Mouse (Mus musculus) hindbrain, embryonic 15.5 days (tissue): Measurements from ENCODE around the gene Eif4g2. TPM values are rescaled to one million over a fixed set of nuclear protein-coding genes. Genes with fewer than 3 reads are reported as not detected.
A peak's percentile ranks its signal among the peaks of the same experiment; 100 is the strongest.

Source experiments
- ATAC-seq: fragments of 200-750 bp; cut with Nextera tagmentation; 2 replicates; pipeline ENCODE4 v1.8.0; 2017; ENCODE audit warnings: low read depth, moderate number of reproducible peaks, moderate TSS enrichment; ENCODE audit not compliant: low FRiP score
- H3K27ac ChIP-seq: fragments of 300-500 bp; sonication (generic); replicated peaks from 2 replicates; pipeline ENCODE4 v1.5.1; 2015; ENCODE audit warnings: mild to moderate bottlenecking, inconsistent platforms
- H3K27me3 ChIP-seq: fragments of 300-500 bp; sonication (generic); 2 replicates; pipeline ENCODE4 v1.6.1; 2015; ENCODE audit warnings: control low read depth, inconsistent platforms
- H3K36me3 ChIP-seq: fragments of 300-500 bp; sonication (generic); 2 replicates; pipeline ENCODE4 v1.6.1; 2015; ENCODE audit warnings: control low read depth, inconsistent platforms
- H3K4me1 ChIP-seq: fragments of 300-500 bp; sonication (generic); replicated peaks from 2 replicates; pipeline ENCODE4 v1.6.1; 2015; ENCODE audit warnings: control low read depth, inconsistent platforms
- H3K4me2 ChIP-seq: fragments of 300-500 bp; sonication (generic); 2 replicates; pipeline ENCODE4 v1.6.1; 2015; ENCODE audit warnings: moderate library complexity, mild to moderate bottlenecking, inconsistent platforms
- H3K4me3 ChIP-seq: fragments of 300-500 bp; sonication (generic); 2 replicates; pipeline ENCODE4 v1.5.1; 2015; ENCODE audit warnings: mild to moderate bottlenecking, inconsistent platforms
- H3K9ac ChIP-seq: fragments of 300-500 bp; sonication (generic); 2 replicates; pipeline ENCODE4 v1.6.1; 2015; ENCODE audit warnings: inconsistent platforms
- H3K9me3 ChIP-seq: fragments of 300-500 bp; sonication (generic); 2 replicates; pipeline ENCODE4 v1.6.1; 2016; ENCODE audit warnings: control low read depth, inconsistent platforms
- WGBS: fragments of 180-500 bp; shearing (Covaris S2); methylation state at CpG from one replicate; pipeline ENCODE4 v1.1.7; 2015; 5-methylcytosine and 5-hydroxymethylcytosine counted together
- polyA plus RNA-seq: library from polyadenylated mRNA; unstranded; fragments of >200 nt; fragmentation: Nextera tagmentation; extraction: Ambion mirVana; gene quantifications from 2 replicates; pipeline ENCODE4 v1.2.1, GENCODE M21; 2015

The Eif4g2 gene
- 1,003 and 1,033 TPM in 2 replicates for polyA plus RNA-seq

- under 1% methylated on average over 69 of the region's 70 CpGs for WGBS
- peaks cover 26% of the 10 kb centered on the region for H3K36me3 ChIP-seq
- peaks cover 27% of the 10 kb centered on the region for H3K4me1 ChIP-seq
- H3K4me3 ChIP-seq, result peak within 1 kb of the TSS; percentile 66
- H3K9me3 ChIP-seq, result no peaks in the 10 kb centered on the region
- H3K9ac ChIP-seq, result peak within 1 kb of the TSS; percentile 100
- peak within 1 kb of the TSS; percentile 98 for H3K27ac ChIP-seq
- peak within 1 kb of the TSS; percentile 85 for H3K4me2 ChIP-seq
- ATAC-seq, result peak; percentile 99
- H3K27me3 ChIP-seq, result no peaks in the 10 kb centered on the region
These were observed at the start of gene Eif4g2 for GRCm38 (mm10) chr7:111082822-111083732. Gene Eif4g2 (minus strand): TSS chr7:111083030.

- Histone ChIP-seq H3K4me1 (no peaks in the 10 kb centered on the region), H3K4me3 (no peak overlapping the region), H3K27me3 (no peaks in the 10 kb centered on the region), H3K9ac (no peak overlapping the region), H3K9me3 (no peaks in the 10 kb centered on the region), H3K27ac (no peak overlapping the region), H3K4me2 (no peak overlapping the region), H3K36me3 (no peaks in the 10 kb centered on the region)
- no peak for ATAC-seq
- WGBS, result 73% methylated on average over 2 of the region's 2 CpGs
These were observed 49.8 kb upstream of the Eif4g2 start for GRCm38 (mm10) chr7:111132596-111132995.

GRCm38 (mm10) chr7:111126636-111127395 is 44.0 kb upstream of the Eif4g2 start:
- Histone ChIP-seq H3K9ac (no peak overlapping the region), H3K27ac (no peak overlapping the region), H3K27me3 (no peaks in the 10 kb centered on the region), H3K9me3 (no peaks in the 10 kb centered on the region), H3K36me3 (no peaks in the 10 kb centered on the region), H3K4me3 (no peak overlapping the region), H3K4me1 (peaks cover 9% of the 10 kb centered on the region; the same call in 1 of the 2 replicates), H3K4me2 (no peak overlapping the region)
- 80% methylated on average over 3 of the region's 3 CpGs for WGBS
- no peak for ATAC-seq

GRCm38 (mm10) chr7:111123761-111124546 is 41.1 kb upstream of the Eif4g2 start:
- Histone ChIP-seq H3K4me3 (no peak overlapping the region), H3K9me3 (no peaks in the 10 kb centered on the region), H3K27me3 (no peaks in the 10 kb centered on the region), H3K36me3 (no peaks in the 10 kb centered on the region), H3K27ac (no peak overlapping the region), H3K9ac (no peak overlapping the region), H3K4me1 (peaks cover 17% of the 10 kb centered on the region), H3K4me2 (no peak overlapping the region)
- 99% methylated on average over 2 of the region's 2 CpGs for WGBS
- no peak for ATAC-seq

- WGBS, result 1% methylated on average over 44 of the region's 44 CpGs
- no peaks in the 10 kb centered on the region for H3K9me3 ChIP-seq
- H3K9ac ChIP-seq, result peak overlapping the region; percentile 81
- H3K27me3 ChIP-seq, result no peaks in the 10 kb centered on the region
- peak overlapping the region; percentile 74 for H3K4me2 ChIP-seq
- peak overlapping the region; percentile 100 for H3K27ac ChIP-seq
- peak; percentile 100 for ATAC-seq
- H3K4me1 ChIP-seq, result peaks cover 17% of the 10 kb centered on the region
- 0 out of 2 replicates have a peak, but pooled peaks cover 2% of the 10 kb centered on the region for H3K36me3 ChIP-seq
- peak overlapping the region; percentile 71 for H3K4me3 ChIP-seq
These were observed 39.8 kb upstream of the Eif4g2 start for GRCm38 (mm10) chr7:111122531-111123130.

GRCm38 (mm10) chr7:111122084-111122530 is 39.3 kb upstream of the Eif4g2 start:
- H3K4me2 ChIP-seq, result peak overlapping the region; percentile 74
- H3K27ac ChIP-seq, result peak overlapping the region; percentile 100
- ATAC-seq, result peak; percentile 92
- H3K27me3 ChIP-seq, result no peaks in the 10 kb centered on the region
- WGBS, result under 1% methylated on average over 34 of the region's 34 CpGs
- H3K4me3 ChIP-seq, result peak overlapping the region; percentile 71
- no peaks in the 10 kb centered on the region for H3K9me3 ChIP-seq
- peak overlapping the region; percentile 81 for H3K9ac ChIP-seq
- 0 out of 2 replicates have a peak, but pooled peaks cover 2% of the 10 kb centered on the region for H3K36me3 ChIP-seq
- peaks cover 17% of the 10 kb centered on the region for H3K4me1 ChIP-seq

- peaks cover 17% of the 10 kb centered on the region for H3K4me1 ChIP-seq
- H3K27ac ChIP-seq, result peak overlapping the region; percentile 100
- WGBS, result 25% methylated on average over 9 of the region's 9 CpGs
- H3K4me3 ChIP-seq, result peak overlapping the region; percentile 71
- H3K4me2 ChIP-seq, result peak overlapping the region; percentile 74
- H3K9me3 ChIP-seq, result no peaks in the 10 kb centered on the region
- 0 out of 2 replicates have a peak, but pooled peaks cover 2% of the 10 kb centered on the region for H3K36me3 ChIP-seq
- no peaks in the 10 kb centered on the region for H3K27me3 ChIP-seq
- peak overlapping the region; percentile 81 for H3K9ac ChIP-seq
- no peak for ATAC-seq
These were observed 38.7 kb upstream of the Eif4g2 start for GRCm38 (mm10) chr7:111121522-111121921.

- Histone ChIP-seq H3K9me3 (no peaks in the 10 kb centered on the region), H3K4me3 (no peak overlapping the region), H3K9ac (no peak overlapping the region), H3K27me3 (no peaks in the 10 kb centered on the region), H3K4me1 (no peaks in the 10 kb centered on the region), H3K36me3 (peaks cover 6% of the 10 kb centered on the region), H3K4me2 (no peak overlapping the region), H3K27ac (no peak overlapping the region)
- no peak for ATAC-seq
- WGBS, result 83% methylated on average over 2 of the region's 2 CpGs
These were observed 26.7 kb upstream of the Eif4g2 start for GRCm38 (mm10) chr7:111109561-111109960.

- Histone ChIP-seq H3K4me3 (no peak overlapping the region), H3K9ac (no peak overlapping the region), H3K27me3 (no peaks in the 10 kb centered on the region), H3K9me3 (no peaks in the 10 kb centered on the region), H3K4me1 (no peaks in the 10 kb centered on the region), H3K27ac (no peak overlapping the region), H3K36me3 (peaks cover 4% of the 10 kb centered on the region), H3K4me2 (no peak overlapping the region)
- 90% methylated on average over 2 of the region's 2 CpGs for WGBS
- ATAC-seq, result no peak
These were observed 26.3 kb upstream of the Eif4g2 start for GRCm38 (mm10) chr7:111109161-111109560.

- Histone ChIP-seq H3K9me3 (no peaks in the 10 kb centered on the region), H3K9ac (no peak overlapping the region), H3K36me3 (no peaks in the 10 kb centered on the region), H3K4me1 (no peaks in the 10 kb centered on the region), H3K27ac (no peak overlapping the region), H3K4me2 (no peak overlapping the region), H3K4me3 (no peak overlapping the region), H3K27me3 (no peaks in the 10 kb centered on the region)
- no peak for ATAC-seq
- WGBS, result 96% methylated on average over 1 of the region's 1 CpGs
These were observed 15.4 kb upstream of the Eif4g2 start for GRCm38 (mm10) chr7:111098196-111098595.

GRCm38 (mm10) chr7:111095169-111095568 is 12.3 kb upstream of the Eif4g2 start:
- WGBS, result 89% methylated on average over 2 of the region's 2 CpGs
- no peak overlapping the region for H3K4me3 ChIP-seq
- H3K27ac ChIP-seq, result no peak overlapping the region
- H3K36me3 ChIP-seq, result no peaks in the 10 kb centered on the region
- no peak overlapping the region for H3K4me2 ChIP-seq
- H3K27me3 ChIP-seq, result no peaks in the 10 kb centered on the region
- no peaks in the 10 kb centered on the region for H3K9me3 ChIP-seq
- no peak for ATAC-seq
- no peaks in the 10 kb centered on the region for H3K4me1 ChIP-seq
- H3K9ac ChIP-seq, result no peak overlapping the region
